Mouse (Mus musculus) layer of hippocampus, adult 9-10 months (tissue): Measurements from ENCODE around the gene Arhgef6.

ENCODE experiments used
- DNase-seq: peaks from one replicate; pipeline ENCODE4 v3.0.0; 2022; ENCODE audit warnings: low spot score

The Arhgef6 gene

DNA sequence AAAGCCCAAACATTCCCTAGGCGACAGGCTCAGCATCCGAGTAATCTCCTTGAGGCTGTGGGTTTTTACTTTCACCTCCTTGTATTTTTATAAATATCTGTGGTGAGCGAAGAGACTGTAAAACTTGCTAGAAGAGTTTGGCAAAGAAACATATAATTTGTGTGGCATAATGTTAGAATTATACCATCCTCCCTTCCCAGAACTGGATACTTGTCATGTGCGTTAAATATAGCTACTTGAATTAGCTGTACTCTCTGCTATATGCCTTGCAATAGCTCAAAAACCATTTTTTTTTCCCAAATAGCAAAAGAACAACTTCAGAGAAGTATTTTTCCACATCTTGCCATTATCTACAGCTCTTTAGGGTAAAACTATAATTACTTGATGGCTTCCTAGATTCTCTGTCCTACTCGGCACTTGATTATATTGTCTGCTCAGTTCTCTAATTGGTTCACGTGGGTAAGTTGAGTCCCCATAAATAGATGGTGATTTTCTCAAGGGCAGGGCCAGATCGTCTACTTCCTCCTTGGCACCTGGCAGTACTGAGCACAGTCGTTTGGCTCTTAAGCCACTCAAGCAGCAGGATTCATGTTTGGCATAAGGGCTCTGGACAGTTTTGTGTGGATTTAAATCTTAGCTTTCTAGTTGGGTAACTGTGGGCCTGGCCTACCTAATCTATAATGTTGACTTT, 35.2 kb downstream of the Arhgef6 start:
- no peak for DNase-seq

DNA sequence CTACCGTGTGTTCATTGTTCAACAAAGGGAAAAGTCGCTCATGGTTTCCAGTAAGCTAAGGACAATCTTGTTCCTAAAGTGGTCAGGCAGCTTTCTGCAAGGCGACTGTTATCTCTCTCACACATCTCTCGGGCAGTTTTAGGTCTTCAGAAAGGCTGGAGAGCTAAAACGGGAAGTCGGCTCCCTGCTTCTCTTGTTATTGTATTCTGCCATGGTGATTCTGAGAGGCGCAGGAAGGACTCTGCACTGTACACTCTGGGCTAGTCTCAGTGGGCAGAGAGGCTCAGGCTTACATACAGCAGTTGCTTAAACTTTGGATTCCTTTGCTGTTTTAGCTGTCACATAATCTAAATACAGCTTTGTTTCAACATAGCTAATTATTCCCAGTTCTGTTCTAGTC, 39.6 kb downstream of the Arhgef6 start:
- DNase-seq: no peak

DNA sequence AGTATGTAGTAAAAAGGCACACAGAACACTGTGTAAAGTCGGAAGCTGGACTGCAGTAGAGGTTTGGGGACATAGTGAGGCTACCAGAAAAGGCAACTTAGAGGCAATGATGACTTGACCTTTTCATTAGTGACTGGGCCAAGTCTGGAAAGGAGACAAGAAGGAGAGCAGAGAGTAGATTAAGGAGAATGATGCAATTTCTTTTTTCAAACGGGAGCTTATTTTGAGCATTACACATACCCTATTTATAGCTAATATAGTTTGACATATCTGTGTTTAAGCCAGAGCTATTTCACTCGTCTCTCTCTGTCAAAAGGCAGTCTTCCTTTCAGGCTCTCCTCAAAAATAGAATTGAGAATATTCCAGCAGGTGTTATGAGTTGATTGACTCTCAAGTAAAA, 50.1 kb downstream of the Arhgef6 start:
- DNase-seq: no peak

DNA sequence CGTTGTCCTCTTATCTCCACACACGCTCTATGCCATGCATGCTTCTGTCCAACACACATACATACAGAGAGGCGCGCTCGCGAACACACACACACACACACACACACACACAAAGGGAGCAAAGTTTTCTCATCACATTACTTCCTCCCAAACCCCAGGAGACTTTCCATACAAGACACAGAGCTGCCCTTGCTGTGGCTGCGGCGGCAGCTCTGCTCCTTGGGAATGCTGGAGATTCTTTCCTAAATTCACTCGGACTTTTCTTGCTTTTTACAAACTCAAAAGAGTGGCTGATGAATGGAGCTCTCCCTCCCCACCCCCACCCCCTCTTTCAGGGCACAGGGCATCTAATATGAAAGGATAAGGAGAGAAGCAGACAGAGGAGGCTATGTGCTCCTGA, 52.2 kb downstream of the Arhgef6 start:
- no peak for DNase-seq

DNA sequence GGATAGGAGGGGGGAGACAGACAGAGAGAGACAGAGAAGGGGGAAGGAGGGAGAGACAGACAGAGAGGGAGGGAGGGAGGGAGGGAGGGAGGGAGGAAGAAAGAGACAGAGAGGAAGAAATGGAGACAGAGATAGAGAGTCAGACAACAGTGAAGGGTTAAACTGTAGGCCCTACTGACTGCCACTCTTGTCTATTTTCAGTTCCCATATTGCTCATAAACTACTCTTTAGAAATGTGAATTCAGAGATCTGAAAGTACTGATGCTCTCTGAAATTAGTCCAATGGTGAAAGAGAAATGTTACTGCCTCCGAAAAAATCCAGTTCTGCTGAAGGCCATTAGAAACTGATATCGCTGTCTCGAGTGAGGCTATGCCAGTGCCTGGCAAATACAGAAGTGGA, 56.3 kb downstream of the Arhgef6 start:
- DNase-seq: no peak

DNA sequence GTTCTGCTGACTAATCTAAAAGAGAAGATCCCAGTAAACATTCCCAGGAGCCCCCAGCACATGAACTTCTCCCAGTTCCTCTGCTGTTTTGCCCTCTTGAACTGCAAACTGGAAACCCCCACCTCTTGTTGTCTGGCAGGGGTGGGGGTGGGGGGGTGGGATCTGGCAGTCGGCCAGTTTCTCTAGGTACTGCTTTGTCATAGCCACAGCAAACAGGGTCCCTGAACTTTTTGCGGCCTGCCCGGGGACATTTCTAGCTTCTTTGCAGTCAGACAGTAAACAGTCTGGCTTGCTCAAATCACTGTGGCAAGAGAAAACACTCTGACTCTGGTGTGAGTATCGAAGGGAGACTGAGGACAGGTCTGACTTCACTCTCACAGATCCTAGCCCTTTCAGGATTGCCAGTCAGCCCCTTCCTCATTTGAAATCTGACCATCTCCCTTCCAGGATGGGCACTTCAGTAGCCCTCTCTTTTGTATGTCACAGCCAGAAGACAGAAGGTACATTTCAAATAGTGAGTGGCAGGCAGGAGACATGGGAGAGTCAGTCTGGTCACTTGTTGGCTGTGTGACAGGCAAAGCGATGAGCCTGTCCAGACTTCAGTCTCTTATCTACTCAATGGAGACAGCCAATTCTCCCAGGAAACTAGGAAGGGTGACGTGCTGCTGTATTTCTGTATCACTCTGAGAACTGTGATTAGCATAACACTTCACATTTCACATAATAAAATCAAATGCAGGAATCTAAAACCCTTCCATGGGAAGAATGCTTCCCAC, 60.8 kb downstream of the Arhgef6 start:
- no peak for DNase-seq

DNA sequence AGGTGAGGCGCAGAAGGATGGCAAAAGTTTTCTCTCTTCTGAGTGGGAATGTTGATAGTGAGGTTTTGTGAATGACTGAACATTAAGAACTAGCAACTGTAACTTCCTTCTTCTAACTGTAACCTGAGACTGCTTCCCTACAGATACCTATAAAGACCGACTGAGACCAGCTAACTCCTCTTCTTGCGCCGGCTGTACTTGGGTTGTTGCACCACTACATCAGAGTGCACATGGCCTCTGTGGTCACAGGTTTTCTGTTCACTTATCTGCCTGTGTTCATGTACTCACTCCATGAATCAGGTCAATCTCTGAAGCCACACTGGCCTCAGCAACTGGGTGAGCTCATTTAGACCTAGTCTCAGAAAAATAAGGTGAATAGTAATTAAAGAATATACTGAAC, 75.0 kb downstream of the Arhgef6 start:
- no peak for DNase-seq

DNA sequence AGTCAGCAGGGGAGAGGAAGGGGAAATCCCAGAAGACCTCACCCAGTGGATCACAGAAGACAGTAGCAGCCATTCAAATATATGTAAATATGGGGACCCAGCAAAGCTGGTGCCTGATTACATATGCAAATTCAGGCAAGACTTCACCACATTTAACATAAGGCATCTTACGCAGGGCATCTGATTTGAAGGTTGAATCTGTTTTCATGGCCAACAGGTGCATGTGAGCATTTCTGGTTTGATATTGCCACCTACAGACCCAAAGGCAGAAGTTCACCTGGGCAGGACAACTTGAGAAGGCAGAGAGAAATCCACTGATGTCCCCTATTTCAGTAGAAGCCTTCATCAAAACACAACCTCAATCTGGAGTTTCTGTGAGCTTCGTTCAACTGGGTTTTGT, 77.8 kb downstream of the Arhgef6 start:
- DNase-seq: no peak

DNA sequence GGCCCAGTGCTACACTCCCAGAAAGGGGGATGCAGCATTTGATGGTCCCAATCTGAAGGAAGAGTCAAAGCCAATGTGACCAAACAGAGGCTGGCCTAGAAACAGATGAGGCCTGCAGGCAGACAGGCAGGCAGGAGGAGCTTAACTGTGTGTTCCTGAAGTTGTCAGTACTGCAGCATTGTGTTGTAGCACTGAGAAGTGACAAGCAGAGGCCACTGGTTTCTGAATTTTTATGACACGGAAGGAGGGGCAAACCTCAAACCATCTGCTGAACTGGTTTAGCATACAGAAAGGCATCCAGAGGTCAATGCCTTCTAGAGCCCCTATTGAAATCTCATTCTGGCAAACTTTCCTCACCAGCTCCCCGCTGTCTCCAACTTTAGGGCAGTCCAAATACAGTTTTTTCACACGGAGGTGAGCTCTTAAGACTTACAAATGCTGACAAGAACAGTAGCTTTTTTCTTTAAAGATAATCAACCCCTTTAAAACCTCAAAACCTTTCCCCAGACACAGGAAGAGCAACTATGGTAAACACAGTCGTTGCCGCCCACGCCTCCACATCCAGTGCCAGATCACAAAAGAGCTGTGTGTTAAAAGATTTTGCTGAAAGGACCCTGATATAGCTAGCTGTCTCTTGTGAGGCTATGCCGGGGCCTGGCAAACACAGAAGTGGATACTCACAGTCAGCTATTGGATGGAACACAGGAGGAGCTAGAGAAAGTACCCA, 85.0 kb downstream of the Arhgef6 start:
- no peak for DNase-seq

DNA sequence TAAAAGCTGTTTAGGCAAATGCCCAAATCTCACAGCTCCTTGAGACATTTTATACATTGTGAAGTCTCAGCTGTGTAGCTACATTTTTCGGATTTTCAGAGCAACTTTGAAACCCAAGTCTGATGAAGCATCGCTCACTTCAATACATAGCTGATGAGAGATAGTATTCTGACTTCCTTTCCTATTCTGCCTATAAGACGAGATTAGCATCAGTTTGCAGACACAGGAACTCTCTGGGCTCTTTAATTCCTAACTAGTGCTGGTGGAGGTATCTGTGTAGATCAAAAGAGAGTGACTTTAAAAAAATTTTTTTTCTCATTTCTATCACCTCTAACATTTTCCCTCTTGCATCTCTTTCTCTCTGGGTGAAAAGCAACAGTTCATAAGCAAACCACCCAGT, 100.0 kb downstream of the Arhgef6 start:
- DNase-seq: no peak

DNA sequence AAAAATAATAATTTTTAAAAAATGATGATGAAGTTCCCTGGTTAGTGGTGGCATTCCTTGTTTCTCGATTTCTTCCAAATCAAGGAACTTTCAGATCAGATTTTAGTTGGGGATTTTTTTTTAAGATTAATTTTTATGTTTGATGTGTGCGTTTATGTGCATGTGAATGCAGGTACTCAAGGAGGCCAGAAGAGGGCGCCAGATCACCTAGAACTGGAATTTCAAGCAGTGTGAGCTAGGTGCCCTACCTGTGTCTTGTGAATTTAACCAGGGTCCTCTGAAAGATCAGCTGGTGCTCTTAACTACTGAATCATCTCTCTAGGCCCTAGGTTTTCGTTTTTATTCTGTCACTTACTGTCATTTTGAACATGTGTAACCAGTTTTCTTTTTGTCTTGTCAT, 102.5 kb downstream of the Arhgef6 start:
- DNase-seq: no peak

DNA sequence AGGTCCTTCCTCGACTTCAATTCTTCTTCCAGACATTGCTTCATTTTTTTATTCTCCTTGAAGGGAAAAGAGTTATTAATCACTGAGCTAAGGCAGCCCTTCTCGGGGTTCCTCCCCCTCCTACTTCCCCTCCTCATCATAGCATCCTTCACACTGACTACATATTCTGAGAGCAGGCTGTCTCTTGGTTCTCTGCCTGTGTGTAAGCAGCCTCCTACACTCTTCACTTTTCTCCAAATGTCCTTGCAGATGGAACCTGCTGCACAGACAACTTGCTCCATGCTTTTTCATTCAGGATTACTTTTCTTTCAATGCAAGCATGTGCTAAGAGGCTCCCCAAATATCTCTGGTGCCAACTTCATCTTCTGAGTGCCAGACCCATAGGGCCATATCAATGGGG, 104.9 kb downstream of the Arhgef6 start:
- no peak for DNase-seq

DNA sequence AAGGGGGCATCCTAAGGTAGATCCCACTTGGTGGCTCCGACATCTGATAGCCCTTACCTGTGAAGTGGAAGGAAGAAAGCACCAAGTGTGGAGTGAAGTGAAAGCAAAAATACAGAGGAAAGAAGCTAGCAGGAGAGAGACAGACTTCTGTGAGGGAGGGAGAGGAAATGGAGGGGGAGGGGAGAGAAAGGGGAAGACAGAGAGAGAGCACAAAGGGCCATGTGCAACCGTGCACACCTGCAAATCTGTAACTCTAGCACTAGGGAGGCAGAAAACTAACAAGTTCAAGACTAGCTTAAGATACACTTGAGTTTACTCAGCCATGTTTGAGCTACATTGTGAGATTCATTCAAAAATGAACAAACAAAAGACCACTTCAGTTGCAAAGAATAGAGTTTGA, 110.4 kb downstream of the Arhgef6 start:
- DNase-seq: no peak

DNA sequence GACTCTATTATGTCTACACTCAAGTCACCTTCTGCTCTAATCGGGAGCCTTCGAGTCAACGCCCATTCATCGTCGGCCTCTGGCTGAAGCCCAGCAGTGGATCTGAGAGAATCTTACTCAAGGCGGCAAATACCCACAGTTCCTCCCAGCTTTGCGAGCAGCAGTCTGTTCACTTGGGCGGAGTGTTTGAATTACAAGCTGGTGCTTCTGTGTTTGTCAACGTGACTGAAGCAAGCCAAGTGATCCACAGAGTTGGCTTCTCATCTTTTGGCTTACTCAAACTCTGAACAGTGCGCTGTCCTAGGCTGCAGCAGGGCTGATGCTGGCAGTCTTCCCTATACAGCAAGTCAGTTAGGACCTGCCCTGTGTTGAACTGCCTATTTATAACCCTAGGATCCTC, 115.2 kb downstream of the Arhgef6 start:
- DNase-seq: no peak

DNA sequence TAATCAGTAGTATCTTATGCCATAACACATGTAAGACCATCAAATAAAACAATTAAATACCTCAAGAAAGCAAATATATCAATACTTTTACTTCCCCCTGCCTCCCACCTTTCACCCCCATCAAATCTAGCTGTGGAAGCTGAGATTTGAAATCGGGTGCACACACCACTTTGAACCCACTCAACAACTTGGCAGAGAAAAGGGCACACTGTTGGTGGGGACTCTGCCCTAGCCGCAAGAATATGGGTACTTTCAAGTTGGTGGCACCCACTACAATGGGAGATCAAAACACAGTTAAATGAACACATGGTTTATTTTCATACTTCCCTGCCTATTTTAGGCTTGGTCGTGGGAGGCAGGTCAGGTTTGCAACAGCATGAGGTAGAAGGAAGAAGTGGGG, 116.6 kb downstream of the Arhgef6 start:
- no peak for DNase-seq

DNA sequence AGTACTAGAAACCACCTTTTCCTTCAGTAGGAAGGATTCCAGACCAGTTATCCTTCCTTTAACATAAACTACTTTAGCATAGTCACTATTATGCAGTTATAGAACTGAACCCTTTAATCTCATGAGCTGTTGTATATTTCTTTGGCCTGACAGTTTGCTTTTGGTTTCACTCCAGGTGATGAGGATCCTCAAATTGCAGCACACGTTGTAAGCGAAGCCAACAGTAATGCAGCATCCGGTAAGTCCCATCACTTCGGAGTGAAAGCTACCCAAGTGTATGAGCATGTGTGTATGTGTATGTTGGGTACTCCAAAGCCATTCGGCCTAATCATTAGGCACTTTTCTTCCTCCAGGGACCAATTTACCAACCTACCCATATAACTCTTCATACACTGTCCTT, 119.0 kb downstream of the Arhgef6 start:
- no peak for DNase-seq

DNA sequence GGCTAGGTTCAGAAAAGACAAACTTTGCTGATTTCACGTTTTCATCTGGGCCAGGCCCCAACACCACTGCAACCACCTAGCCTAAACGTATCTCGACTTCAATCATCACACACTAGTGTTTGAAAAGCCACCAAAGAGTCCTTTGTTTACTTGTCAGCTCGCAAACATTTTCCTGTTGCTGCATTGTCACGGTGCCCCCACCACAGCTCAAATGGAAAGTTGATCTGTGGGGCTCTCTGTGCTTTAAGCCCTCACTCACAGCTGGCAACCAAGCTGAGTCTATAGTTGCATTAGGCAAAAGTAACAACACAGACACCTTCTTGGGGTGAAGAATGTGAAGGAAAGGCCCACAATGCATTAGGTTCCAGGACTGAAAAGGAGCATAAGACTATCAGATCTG, 122.3 kb downstream of the Arhgef6 start:
- DNase-seq: no peak

DNA sequence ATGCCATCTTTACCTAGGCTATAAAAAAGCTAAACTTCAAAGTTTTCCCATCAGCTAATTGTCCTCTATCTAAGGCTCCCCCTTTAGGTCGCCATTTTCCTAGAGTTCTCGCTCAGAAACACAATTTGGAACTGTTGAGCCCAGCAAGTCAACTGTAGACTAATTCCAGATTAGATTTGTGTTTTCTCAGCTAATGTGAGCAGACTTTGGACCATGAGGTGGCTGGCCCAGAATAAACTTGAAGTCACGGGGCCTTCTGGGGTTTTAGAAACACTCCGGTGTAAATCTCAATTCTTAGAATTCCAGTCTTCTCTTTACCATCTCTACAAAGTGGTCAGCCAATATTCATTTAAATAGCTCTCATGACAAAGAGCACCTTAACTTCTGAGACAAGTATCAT, 123.0 kb downstream of the Arhgef6 start:
- no peak for DNase-seq

DNA sequence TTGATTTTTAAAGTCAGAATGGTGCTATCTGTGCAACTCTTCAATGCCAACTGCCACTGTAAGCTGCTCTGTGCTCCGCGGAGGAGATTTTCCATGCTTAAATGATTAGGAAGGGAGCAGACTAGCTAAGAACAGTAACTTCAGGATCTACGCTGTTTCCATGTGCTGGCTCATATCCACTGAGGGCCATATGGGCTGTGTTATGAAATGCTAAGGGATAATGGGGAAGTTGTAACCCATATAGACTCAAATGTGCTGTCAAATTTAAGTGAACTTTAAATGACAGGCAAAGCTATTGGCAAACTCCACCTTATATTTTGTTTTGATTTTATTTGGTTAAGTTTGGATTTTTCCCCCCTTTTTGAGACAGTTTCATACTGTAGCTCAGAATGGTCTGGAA, 125.7 kb downstream of the Arhgef6 start:
- no peak for DNase-seq

DNA sequence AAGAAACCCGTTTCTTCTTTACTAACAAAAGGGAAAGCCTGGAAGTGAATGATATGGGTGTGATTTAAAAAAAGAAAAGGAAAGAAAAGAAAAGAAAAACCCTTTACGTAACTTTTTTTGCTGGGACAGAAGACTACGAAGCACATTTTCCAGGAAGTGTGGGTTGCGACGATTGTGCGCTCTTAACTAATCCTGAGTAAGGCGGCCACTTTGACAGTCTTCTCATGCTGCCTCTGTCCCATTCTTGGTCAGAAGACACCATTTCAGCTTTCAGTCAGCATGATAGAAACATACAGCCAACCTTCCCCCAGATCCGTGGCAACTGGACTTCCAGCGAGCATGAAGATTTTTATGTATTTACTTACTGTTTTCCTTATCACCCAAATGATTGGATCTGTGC, 126.7 kb downstream of the Arhgef6 start, which contains the start of gene Cd40lg:
Gene Cd40lg, plus strand, starts transcription at position 268 of the 400 bp plus-strand sequence.
- no peak for DNase-seq

DNA sequence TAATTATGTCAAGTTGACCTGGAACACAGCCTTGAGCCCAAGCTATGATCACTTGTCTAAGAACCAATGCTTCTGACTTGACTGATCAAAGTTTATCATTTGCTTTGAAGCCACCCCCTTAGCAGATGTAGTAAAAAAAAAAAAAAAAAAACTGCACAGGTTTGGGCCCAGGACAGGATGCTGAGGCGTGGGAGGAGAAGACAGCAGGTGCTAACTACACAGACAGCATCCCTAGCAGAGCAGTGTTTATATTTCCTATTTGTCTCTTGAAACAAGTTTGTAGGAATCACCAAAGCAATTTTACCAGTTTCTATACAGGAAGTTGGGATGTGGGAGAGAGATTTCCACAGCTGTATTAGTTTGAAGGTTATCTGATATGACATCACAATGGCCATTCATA, 127.9 kb downstream of the Arhgef6 start:
- DNase-seq: no peak

DNA sequence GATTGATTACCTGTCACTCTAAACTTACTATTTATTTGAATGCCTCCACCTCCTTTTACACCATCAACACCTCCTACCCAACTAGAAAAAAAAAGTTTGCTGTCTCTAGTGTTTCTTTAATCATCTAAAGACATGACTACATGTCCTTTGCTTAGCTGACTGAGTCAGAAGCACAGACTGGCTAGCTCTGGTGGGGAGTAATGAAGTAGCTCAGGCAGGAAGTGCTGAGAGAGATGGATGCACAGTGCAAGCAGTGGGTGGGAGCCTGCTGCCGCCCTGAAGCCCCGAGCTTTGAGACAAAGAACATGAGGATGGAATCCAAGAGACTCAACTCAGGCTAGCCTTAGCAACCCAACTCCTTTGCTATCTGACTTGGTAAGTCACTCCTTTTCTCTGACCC, 138.1 kb downstream of the Arhgef6 start:
- no peak for DNase-seq

DNA sequence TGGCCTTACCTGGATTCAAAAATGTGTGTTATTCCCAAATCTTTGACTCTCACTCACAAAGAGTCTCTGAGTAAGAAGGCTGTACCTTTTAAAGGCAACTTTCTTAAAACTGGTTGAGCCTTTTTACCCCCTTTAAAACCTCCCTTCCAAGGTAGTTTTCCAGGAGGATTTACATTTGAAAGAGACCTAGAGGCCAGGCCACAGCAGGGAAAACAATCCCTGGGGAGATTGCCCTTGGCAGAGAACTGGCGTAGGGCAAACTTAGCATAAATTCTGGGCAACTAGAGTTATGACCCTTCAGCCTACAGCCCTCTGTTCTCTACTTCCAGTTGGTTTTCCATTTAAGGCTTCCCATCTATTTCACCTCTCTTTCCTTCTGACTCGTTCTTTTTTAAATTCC, 140.5 kb downstream of the Arhgef6 start:
- DNase-seq: no peak
